Mouse (Mus musculus): ENCODE results near the gene Cd164.

Gene Cd164

GRCm38 (mm10) chr10:41546396-41547165 is 27.4 kb downstream of the Cd164 start:
- no peak for DNase-seq (ENCODE audit: low read depth, low spot score)

GRCm38 (mm10) chr10:41550711-41551110 is 31.5 kb downstream of the Cd164 start:
- no peak for DNase-seq (ENCODE audit: low read depth, low spot score)

- DNase-seq (ENCODE audit: low read depth, low spot score): no peak
Observed at GRCm38 (mm10) chr10:41552319-41552718, 33.1 kb downstream of the Cd164 start.

GRCm38 (mm10) chr10:41552847-41553589 is 33.8 kb downstream of the Cd164 start:
- peak; percentile 24 for DNase-seq (ENCODE audit: low read depth, low spot score)

DNA sequence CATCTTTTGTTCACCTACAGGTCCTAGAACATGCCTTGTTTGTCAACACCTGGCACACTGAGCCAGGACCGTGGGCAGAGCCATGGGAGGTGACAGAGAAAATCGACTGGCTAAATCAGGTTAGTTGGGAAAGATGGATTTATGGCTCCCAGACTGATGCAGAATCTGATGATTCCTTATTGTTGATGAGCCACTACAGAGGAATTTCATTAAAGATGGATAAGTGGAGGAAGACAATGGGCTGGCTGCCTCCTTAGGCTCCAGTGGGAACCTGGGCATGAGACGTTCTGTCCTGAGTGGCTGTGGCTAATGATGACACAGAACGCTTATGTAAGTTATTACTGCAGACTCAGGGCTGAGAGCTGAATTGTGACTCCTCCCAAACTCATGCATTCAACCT is 34.5 kb downstream of the Cd164 start:
- DNase-seq (ENCODE audit: low read depth, low spot score): no peak

- no peak for DNase-seq (ENCODE audit: low read depth, low spot score)
Observed at GRCm38 (mm10) chr10:41555081-41555480, 35.9 kb downstream of the Cd164 start.

DNA sequence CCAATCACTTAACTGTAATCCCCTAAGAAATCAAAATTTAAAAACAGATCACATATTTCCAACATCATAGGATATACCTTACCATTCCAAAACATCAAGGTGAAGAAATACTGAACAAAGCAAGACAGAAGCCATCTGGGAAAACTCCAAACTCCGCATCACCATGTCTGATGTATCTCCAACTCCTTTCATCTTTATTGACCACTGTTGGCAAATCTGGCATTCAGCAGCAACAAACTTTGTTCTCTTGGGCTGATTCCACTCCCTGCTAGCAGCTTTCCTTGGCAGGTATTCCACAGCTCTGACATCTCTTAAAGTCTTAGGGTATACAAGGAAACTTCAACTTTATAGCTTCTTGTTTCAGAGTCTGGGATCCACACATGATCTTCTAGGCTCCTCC is 39.2 kb downstream of the Cd164 start:
- DNase-seq (ENCODE audit: low read depth, low spot score): no peak

DNA sequence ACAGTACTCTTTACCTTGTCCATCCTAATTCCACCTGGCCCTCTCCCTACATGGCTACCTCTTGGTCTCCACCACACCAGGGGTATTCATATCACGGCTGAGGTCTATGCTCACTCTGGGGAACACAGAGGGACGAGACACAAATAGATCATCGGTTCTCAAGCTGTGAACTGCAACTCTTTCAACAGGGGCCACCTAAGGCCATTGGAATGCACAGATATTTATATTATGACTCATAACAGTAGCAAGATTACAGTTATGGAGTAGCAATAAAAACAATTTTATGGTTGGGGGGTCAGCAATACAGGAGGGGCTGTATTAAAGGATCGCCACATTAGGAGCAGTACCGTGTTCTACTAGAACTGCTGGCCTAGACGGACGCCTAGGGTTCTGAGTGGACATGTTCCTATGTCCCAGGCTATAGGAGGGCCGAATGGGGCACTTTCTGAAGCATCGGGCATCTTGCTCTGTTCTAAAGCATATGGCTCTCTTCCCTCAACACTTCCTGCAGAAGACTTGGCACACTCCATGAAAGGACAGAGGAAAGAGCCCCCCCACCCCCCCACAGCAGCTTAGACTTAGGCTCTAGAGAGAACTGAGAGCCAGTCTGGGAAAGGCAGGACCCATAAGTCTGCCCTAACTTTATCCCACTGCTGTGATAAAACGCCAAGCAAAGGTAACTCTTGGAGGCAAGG is 42.6 kb downstream of the Cd164 start:
- no peak for DNase-seq (ENCODE audit: low read depth, low spot score)

DNA sequence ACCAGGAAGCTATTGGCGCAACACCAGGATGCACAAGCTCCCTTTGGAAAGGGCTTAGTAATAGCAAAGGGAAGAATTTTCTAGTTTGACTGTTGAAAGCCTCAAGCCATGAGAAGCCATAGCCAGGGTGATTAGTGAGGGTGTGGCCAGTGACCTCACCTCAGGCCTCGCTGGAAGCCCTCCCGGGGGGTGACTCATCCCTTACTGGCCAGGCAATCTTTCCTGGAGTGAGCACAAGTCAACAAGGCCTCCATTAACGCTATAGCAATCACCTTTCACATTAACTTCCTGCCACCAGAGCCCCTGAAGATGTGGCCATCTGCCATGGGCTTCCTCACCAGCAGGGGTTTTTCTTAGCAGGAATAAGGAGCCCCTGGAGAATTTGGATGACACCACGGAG is 45.9 kb downstream of the Cd164 start:
- DNase-seq (ENCODE audit: low read depth, low spot score): no peak

DNA sequence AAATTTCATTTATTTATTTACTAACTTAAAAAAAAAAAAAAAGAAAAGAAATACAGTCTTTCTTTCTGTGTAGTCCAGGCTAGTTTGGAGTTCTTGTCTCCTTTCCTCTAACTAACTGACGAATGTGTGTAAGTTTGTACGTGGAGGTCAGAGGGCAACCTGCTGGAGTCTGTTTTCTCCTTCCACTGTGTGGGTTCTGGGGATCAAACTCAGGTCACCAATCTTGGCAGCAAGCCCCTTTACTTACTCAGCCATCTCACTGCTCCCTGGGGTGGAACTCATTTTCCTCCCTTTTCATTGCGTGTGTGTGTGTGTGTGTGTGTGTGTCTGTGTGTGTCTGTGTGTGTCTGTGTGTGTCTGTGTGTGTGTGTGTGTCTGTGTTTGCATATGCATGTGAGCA is 49.1 kb downstream of the Cd164 start:
- DNase-seq (ENCODE audit: low read depth, low spot score): no peak

GRCm38 (mm10) chr10:41571065-41571464 is 51.9 kb downstream of the Cd164 start:
- DNase-seq (ENCODE audit: low read depth, low spot score): no peak

GRCm38 (mm10) chr10:41572274-41572673 is 53.1 kb downstream of the Cd164 start:
- no peak for DNase-seq (ENCODE audit: low read depth, low spot score)

DNA sequence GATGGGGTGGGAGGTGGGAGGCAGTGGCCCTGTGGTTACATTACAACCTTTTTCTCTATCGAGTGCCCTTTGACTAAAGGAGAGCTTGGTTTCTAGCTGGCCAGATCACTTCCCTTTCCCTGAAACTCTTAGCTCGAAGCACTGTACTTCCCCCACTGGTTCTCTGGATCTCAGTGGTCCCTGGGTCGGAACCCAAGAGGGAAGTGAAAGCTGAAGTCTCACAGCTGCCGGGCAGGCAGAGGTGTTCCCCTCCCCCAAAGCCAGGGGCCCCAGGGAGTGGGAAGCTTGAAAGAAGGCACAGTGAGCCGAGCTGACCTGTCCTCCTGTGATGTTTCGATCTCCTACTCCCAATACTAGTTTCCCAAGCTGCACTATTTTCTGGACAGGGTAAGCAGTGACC is 54.0 kb downstream of the Cd164 start:
- DNase-seq (ENCODE audit: low read depth, low spot score): no peak

DNA sequence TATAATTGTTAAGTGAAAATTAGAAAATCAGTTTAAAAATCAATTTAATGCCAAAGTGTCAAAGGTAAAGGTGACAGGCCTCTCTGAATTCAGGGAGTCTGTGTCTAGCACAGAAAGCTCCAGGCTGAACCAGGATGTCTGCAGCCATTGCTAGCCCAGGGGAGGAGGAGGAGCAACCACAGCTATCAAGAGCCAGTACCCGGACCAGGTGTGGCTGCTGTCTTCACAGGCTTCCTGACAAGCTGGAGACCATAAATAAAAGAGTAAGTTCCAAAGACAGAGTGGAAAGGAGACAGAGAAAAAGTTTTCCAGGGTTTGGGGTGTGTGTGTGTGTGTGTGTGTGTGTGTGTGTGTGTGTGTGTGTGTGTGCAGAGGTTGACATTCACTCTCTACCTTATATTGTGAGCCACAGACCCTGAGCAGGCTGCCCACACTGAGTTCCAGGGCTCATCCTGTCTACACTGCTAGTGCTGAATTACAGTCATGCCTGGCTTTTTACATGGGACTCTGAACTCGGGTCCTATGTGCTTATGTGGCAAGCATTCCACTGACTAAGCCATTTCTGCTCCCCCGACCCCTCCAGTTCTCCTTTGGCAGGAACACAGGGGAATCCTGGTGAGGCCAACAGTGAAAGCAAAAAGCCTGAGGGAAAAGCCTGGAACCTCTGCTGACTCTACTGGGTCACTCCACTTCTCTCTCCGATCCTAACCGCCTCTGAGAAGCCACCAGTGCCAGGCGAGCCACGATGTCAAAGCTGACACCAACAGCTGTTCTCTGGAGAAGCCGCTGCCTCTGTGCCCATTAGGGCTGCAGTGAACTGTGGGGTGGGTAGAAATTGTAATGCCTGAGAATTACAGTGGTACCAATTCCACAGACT is 56.5 kb downstream of the Cd164 start:
- no peak for DNase-seq (ENCODE audit: low read depth, low spot score)

DNA sequence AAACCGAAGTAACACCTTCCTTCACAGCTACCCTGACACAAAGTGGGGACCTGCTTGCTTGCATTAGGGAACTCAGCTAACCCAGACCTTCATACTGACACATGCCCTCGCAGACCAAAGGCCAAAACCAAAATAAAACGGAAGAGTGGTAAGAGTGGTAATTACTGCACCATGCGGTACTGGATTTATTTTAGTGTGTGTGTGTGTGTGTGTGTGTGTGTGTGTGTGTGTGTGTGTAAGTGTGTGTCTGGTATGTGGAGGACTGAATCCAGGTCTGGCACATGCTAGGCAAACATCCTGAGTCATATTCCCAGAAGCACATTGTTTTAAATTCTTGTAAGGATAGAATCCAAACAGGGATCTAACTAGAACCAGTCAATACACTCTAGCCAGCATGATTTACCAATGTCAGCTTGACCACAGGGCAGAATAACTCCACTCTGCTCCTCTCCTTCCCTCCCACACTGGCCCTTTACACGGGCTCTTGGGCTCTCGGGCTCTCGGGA is 57.2 kb downstream of the Cd164 start:
- DNase-seq (ENCODE audit: low read depth, low spot score): no peak

DNA sequence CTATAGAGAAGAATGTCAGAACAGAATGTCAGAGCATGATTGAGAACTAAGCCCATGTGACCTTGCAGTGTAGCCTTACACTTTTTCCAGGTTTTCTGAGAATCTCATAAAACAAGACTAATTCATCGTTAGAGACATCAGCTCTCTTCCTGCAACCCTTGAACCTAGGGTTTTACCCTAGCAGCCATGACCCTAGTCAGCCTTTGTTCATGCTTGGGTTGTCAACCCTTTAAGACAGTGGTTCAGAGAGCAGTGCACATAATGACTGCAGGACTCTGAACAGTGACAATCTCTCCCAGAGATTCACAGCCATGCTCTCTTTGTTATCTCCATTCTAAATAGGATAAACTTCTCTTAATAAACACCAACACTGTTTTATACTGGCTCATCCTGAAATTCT is 59.3 kb downstream of the Cd164 start:
- no peak for DNase-seq (ENCODE audit: low read depth, low spot score)

- no peak for DNase-seq (ENCODE audit: low read depth, low spot score)
Observed at GRCm38 (mm10) chr10:41580441-41580840, 61.2 kb downstream of the Cd164 start.

All from embryo, embryonic 11.5 days (tissue).